22 mouse cellular contexts compared by ENCODE assay signal in the genomic region with DNA sequence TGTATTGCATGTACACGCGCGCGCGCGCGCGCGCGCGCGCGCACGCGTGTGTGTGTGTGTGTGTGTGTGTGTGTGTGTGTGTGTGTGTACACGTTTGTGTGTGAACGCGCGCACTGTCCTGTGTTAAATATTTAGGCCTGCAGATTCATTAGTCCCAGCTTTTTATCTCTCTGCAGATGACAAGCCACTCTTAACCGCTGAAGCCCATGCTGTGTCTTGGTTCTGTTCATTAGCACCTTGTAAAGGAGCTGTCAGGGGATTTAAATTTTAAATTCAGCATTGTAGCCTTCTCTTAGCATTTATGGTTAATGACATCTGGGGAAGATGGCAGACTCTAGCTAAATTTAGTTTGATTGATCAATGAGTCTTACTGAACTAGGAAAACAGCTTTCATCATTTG.
"Had no signal": no experiment of that assay in that cellular context is flagged by ENCODE, and none has a peak within 500 bp of the region (broad histone marks: within the 10 kb centered on the region; RNA-seq: fewer than 3 reads in every experiment).

No protein-coding gene starts in this region.

- ATAC-seq: liver, postnatal 0 days; lung, postnatal 0 days; midbrain, embryonic 16.5 days had no signal

- H3K27ac ChIP-seq: liver, embryonic 15.5 days; lung, embryonic 15.5 days; macrophage; midbrain, embryonic 12.5 days; neural tube, embryonic 13.5 days; neural tube, embryonic 15.5 days had no signal

- H3K4me1 ChIP-seq: liver, embryonic 15.5 days; lung, embryonic 15.5 days; megakaryocyte, embryonic 14.5 days; neural tube, embryonic 13.5 days; neural tube, embryonic 15.5 days had no signal

- H3K4me3 ChIP-seq: liver, embryonic 15.5 days; lung, embryonic 15.5 days; megakaryocyte, embryonic 14.5 days; midbrain, embryonic 12.5 days; neural tube, embryonic 13.5 days; neural tube, embryonic 15.5 days had no signal

- H3K9me3 ChIP-seq: liver, embryonic 15.5 days; lung, embryonic 15.5 days; megakaryocyte, embryonic 14.5 days; midbrain, embryonic 12.5 days; neural tube, embryonic 13.5 days; neural tube, embryonic 15.5 days had no signal

- H3K27me3 ChIP-seq: liver, embryonic 15.5 days; lung, embryonic 15.5 days; megakaryocyte, embryonic 14.5 days; midbrain, embryonic 12.5 days; neural tube, embryonic 13.5 days; neural tube, embryonic 15.5 days had no signal

- H3K36me3 ChIP-seq: liver, embryonic 15.5 days; lung, embryonic 15.5 days; midbrain, embryonic 12.5 days; neural tube, embryonic 13.5 days; neural tube, embryonic 15.5 days had no signal

- DNase-seq: liver, postnatal 0 days; lung, adult 2 months; lung, postnatal 14 days; lung, postnatal 36 days; midbrain, embryonic 14.5 days; retina, postnatal 1 day; right cerebral cortex, adult 18-20 months; right cerebral cortex, postnatal 25 days; right cerebral cortex, postnatal 4 days; spleen, adult 18-20 months; thymus, adult 18-20 months; thymus, postnatal 14 days; thymus, postnatal 36 days had no signal

- H3K4me2 ChIP-seq: liver, embryonic 15.5 days; lung, embryonic 15.5 days; midbrain, embryonic 12.5 days; neural tube, embryonic 13.5 days; neural tube, embryonic 15.5 days had no signal

- H3K9ac ChIP-seq: liver, embryonic 15.5 days; liver, postnatal 0 days; lung, embryonic 15.5 days; midbrain, embryonic 12.5 days; neural tube, embryonic 13.5 days; neural tube, embryonic 15.5 days had no signal
